Comparison of ENCODE assay signal across 18 mouse cellular contexts in the genomic region with DNA sequence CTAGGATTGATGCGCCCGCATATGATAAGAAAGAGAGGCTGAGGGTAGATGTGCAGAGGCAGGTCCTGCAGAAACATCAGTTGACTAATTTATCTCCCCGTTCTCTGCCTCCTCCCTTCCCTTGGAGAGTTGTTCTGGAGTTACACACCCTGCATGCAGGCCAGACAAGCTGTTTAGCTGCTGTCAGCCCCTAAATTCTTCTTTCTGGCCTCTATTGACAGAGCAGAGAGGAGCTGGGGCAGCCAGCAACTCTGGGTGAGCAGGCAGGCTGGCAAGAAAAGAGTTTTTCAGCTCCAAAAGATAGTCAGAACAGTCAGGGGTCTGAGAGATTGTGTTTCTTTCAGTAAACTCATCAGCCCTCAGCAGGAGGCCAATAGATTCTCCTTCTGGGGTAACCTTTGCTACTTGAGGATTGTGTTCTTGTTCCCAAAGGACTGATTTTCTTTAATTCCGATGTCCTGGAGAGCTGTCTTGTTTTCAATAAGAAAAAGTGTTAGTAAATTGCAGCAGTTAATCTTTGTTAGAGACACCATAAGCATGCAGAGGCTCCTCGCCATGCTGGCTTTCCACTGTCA.
DNase-seq lines count a peak whose midpoint lies in the region; ATAC-seq lines count a peak whose summit lies in the region.
"Had no signal": no experiment of that assay in that cellular context is flagged by ENCODE, and none has a peak within 500 bp of the region (broad histone marks: within the 10 kb centered on the region; RNA-seq: fewer than 3 reads in every experiment).

No protein-coding gene starts in this region.

- no peaks in the 10 kb centered on the region for H3K4me1 ChIP-seq in limb, embryonic 15.5 days
- no peaks in the 10 kb centered on the region for H3K4me1 ChIP-seq in limb, embryonic 10.5 days
- H3K4me1 ChIP-seq: kidney, embryonic 15.5 days had no signal

- no peak for ATAC-seq in limb, embryonic 15.5 days (ENCODE audit: insufficient number of reproducible peaks, low FRiP score, low TSS enrichment, low read depth)
- ATAC-seq in activated CD4-positive, CD25-positive, alpha-beta regulatory T cell, adult 4 months = no peak
- ATAC-seq: midbrain, embryonic 13.5 days had no signal

- H3K4me3 ChIP-seq in limb, embryonic 15.5 days = no peak overlapping the region
- H3K4me3 ChIP-seq in limb, embryonic 10.5 days = no peak overlapping the region
- H3K4me3 ChIP-seq: heart, embryonic 15.5 days; kidney, embryonic 15.5 days; layer of hippocampus, adult 2 months; midbrain, embryonic 13.5 days had no signal

- intact Hi-C loops in heart, postnatal 14 days (cut with DNase I) = no loop called here

- no peak overlapping the region for H3K4me2 ChIP-seq in limb, embryonic 15.5 days
- H3K4me2 ChIP-seq: heart, embryonic 15.5 days; kidney, embryonic 15.5 days; midbrain, embryonic 13.5 days had no signal

- H3K27ac ChIP-seq in limb, embryonic 15.5 days = 0 out of 2 replicates have a peak overlapping the region, but pooled peaks have one; percentile 4
- no peak overlapping the region for H3K27ac ChIP-seq in limb, embryonic 10.5 days
- H3K27ac ChIP-seq: heart, embryonic 15.5 days; kidney, embryonic 15.5 days; layer of hippocampus, adult 2 months; liver, embryonic 14.5 days; midbrain, embryonic 13.5 days had no signal

- DNase-seq in embryo, embryonic 10.5 days (ENCODE audit: low spot score) = peak; percentile 21
- no peak for DNase-seq in embryo, embryonic 9.5 days (ENCODE audit: extremely low spot score)
- no peak for DNase-seq in limb, embryonic 10.5 days (ENCODE audit: low spot score)
- peak; percentile 48 for DNase-seq in gastrocnemius, postnatal 25 days
- DNase-seq in heart, postnatal 14 days = peak; percentile 21 to 31
- no peak for DNase-seq in cerebellum, adult 9-10 months
- DNase-seq: adrenal gland, postnatal 25 days; left cerebral cortex, postnatal 4 days; lung, postnatal 4 days; spleen, adult 18-20 months; thymus, postnatal 36 days had no signal

- WGBS in limb, embryonic 15.5 days = 71% methylated on average over 5 of the region's 5 CpGs
- WGBS in limb, embryonic 10.5 days = 76% methylated on average over 5 of the region's 5 CpGs

- no peak overlapping the region for H3K9ac ChIP-seq in limb, embryonic 15.5 days
- H3K9ac ChIP-seq: heart, embryonic 15.5 days; kidney, embryonic 15.5 days; liver, embryonic 14.5 days; midbrain, embryonic 13.5 days had no signal

- H3K27me3 ChIP-seq in limb, embryonic 15.5 days = no peaks in the 10 kb centered on the region
- no peaks in the 10 kb centered on the region for H3K27me3 ChIP-seq in limb, embryonic 10.5 days (ENCODE audit: low read depth, poor library complexity, severe bottlenecking)
- H3K27me3 ChIP-seq: heart, embryonic 15.5 days; kidney, embryonic 15.5 days; midbrain, embryonic 13.5 days had no signal

- no peaks in the 10 kb centered on the region for H3K9me3 ChIP-seq in limb, embryonic 15.5 days
- no peaks in the 10 kb centered on the region for H3K9me3 ChIP-seq in limb, embryonic 10.5 days (replicated peaks)
- H3K9me3 ChIP-seq: heart, embryonic 15.5 days; kidney, embryonic 15.5 days; midbrain, embryonic 13.5 days had no signal

- no peaks in the 10 kb centered on the region for H3K36me3 ChIP-seq in limb, embryonic 15.5 days
- no peaks in the 10 kb centered on the region for H3K36me3 ChIP-seq in limb, embryonic 10.5 days
- H3K36me3 ChIP-seq: heart, embryonic 15.5 days; kidney, embryonic 15.5 days; midbrain, embryonic 13.5 days had no signal

Comparison
In these comparisons a context has a peak if more than half of its experiments do, and no peak if none do; other contexts are left out.
1. DNase-seq: peak in embryo, embryonic 10.5 days (single experiment), gastrocnemius, postnatal 25 days (single experiment) and heart, postnatal 14 days (2 of 2); none in embryo, embryonic 9.5 days (single experiment), limb, embryonic 10.5 days (single experiment) and cerebellum, adult 9-10 months (single experiment).